Mouse (Mus musculus) forebrain, embryonic 13.5 days (tissue): Measurements from ENCODE around the gene Dagla. TPM values are rescaled to one million over a fixed set of nuclear protein-coding genes. Genes with fewer than 3 reads are reported as not detected.

Experiments used
- ATAC-seq: fragments of 200-750 bp; cut with Nextera tagmentation; 2 replicates; pipeline ENCODE4 v1.8.0; 2017
- H3K27ac ChIP-seq: fragments of 300-500 bp; sonication (generic); 2 replicates; pipeline ENCODE4 v1.5.1; 2015; ENCODE audit warnings: inconsistent platforms, mild to moderate bottlenecking, moderate library complexity
- H3K27me3 ChIP-seq: fragments of 300-500 bp; sonication (generic); 2 replicates; pipeline ENCODE4 v1.6.1; 2015; ENCODE audit warnings: mild to moderate bottlenecking, inconsistent platforms
- H3K36me3 ChIP-seq: fragments of 300-500 bp; sonication (generic); 2 replicates; pipeline ENCODE4 v1.6.1; 2015; ENCODE audit warnings: mild to moderate bottlenecking, inconsistent platforms; ENCODE audit not compliant: poor library complexity, severe bottlenecking
- H3K4me1 ChIP-seq: fragments of 300-500 bp; sonication (generic); 2 replicates; pipeline ENCODE4 v1.6.1; 2015; ENCODE audit warnings: inconsistent platforms
- H3K4me2 ChIP-seq: fragments of 300-500 bp; sonication (generic); 2 replicates; pipeline ENCODE4 v1.6.1; 2015; ENCODE audit warnings: inconsistent platforms, mild to moderate bottlenecking, moderate library complexity
- H3K4me3 ChIP-seq: fragments of 300-500 bp; sonication (generic); 2 replicates; pipeline ENCODE4 v1.5.1; 2015; ENCODE audit warnings: mild to moderate bottlenecking, inconsistent platforms
- H3K9ac ChIP-seq: fragments of 300-500 bp; sonication (generic); 2 replicates; pipeline ENCODE4 v1.6.1; 2015; ENCODE audit warnings: mild to moderate bottlenecking, inconsistent platforms
- H3K9me3 ChIP-seq: fragments of 300-500 bp; sonication (generic); replicated peaks from 2 replicates; pipeline ENCODE4 v1.6.1; 2016; ENCODE audit warnings: inconsistent platforms
- WGBS: fragments of 180-500 bp; shearing (Covaris S2); methylation state at CpG from one replicate; pipeline ENCODE4 v1.1.7; 2015; 5-methylcytosine and 5-hydroxymethylcytosine counted together
- polyA plus RNA-seq: library from polyadenylated mRNA; unstranded; fragments of >200 nt; fragmentation: Nextera tagmentation; extraction: Ambion mirVana; gene quantifications from 2 replicates; pipeline ENCODE4 v1.2.1, GENCODE M21; 2015

Gene Dagla
- polyA plus RNA-seq, 1 experiment from 2014 or later: 3.2 TPM

DNA sequence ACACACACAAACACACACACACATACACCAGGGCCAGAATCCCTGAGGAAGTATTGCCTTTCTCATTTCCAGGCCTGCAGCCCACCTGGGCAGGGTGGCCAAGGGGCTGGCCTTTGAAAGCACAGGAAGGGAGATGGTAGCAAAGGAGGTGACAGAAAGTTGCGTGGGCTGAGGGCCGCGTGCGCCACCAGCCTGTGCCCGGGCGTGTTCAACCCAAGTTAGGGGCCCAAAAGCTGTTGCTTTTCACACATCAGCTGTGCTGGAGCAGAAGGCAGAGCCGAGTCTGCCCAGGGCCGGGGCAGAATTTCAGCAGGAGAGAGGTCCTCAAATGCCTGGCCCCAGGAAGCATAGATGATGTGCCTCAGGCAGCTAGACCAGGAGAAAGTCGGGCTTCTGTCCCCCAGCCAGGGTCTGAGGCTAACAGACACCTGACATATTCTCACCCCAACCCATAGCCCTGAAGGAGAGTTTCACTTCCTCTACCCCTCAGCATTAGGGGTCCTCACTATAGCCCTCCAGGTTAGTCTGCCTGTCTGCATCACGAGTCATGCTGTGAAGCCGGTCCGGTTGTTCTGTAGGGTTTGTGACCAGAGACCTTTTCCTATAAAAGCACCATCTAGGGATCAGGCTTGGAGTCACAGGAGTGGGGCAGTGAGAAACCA, 28.1 kb downstream of the Dagla start:
- no peak overlapping the region for H3K4me2 ChIP-seq
- no peaks in the 10 kb centered on the region for H3K9me3 ChIP-seq
- H3K36me3 ChIP-seq: no peaks in the 10 kb centered on the region
- H3K27ac ChIP-seq: peak overlapping the region; percentile 83
- no peak for ATAC-seq
- H3K4me1 ChIP-seq: peaks cover 58% of the 10 kb centered on the region
- WGBS: 68% methylated on average over 12 of the region's 12 CpGs
- peaks cover 15% of the 10 kb centered on the region for H3K27me3 ChIP-seq
- H3K4me3 ChIP-seq: no peak overlapping the region
- peak overlapping the region; percentile 8; the same call in 1 of the 2 replicates for H3K9ac ChIP-seq

DNA sequence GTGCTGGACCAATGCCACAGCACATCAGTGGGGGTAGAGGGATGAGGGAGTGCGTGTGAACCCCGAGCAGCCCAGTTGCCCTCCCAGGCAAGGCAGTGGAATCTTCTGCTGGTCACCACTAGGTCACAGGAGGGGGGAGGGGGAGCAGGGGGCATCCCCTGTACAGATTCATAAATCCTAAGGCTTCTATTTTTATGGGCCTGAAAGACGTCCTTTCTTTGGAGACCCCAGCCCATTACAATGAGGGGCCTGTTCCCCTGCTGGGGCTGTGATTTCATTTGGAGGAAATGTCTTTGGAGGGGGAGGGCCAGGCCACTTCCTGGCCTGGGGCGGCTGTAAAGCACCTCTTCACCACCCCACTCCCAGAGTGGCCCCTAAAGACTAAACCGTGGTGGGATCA, 30.6 kb downstream of the Dagla start:
- no peaks in the 10 kb centered on the region for H3K9me3 ChIP-seq
- no peaks in the 10 kb centered on the region for H3K36me3 ChIP-seq
- H3K9ac ChIP-seq: no peak overlapping the region
- H3K4me2 ChIP-seq: no peak overlapping the region
- no peak for ATAC-seq
- peaks cover 15% of the 10 kb centered on the region for H3K27me3 ChIP-seq
- 26% methylated on average over 4 of the region's 5 CpGs for WGBS
- H3K4me3 ChIP-seq: no peak overlapping the region
- H3K4me1 ChIP-seq: peaks cover 58% of the 10 kb centered on the region
- H3K27ac ChIP-seq: no peak overlapping the region

DNA sequence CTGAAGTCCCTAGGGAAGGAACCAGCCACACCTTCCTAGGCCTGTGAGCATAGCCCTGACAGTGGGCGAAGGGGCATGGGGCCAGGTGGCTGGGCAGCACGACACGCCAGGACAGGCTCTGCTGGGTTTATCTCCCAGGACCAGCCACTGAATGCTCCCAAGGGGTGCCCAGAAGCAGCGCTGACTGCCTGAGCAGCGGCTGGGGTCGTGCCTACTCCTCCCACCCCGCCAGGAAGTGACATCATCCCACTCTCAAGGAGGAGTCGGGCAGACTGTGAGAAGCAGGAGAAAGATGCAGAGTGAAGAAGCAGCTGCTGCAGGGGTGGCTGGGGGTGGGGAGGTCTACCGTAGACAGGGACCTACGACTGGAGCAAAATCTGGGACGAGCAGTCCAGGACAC, 31.9 kb downstream of the Dagla start:
- ATAC-seq: peak; percentile 60

DNA sequence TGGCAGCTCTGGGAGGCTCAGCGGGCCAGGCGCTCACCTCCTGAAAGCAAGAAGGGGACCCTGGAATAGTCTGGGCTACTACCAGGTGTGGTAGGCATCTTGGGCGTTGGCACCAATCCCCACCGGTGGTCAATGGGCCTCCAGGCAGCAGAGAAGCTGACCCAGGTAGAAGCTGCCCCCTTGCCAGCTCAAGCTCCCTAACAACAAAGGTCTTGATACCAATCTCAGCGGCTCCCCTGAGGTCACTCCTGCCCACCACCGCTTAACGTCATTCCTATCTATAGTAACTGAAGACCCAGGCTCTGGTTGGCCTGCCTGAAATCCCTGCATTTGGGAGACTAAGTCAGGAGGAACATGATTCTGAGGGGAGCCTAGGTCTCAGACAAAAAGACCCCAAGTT, 33.1 kb downstream of the Dagla start:
- H3K9me3 ChIP-seq: no peaks in the 10 kb centered on the region
- H3K27ac ChIP-seq: no peak overlapping the region
- no peak for ATAC-seq
- 89% methylated on average over 7 of the region's 7 CpGs for WGBS
- no peak overlapping the region for H3K9ac ChIP-seq
- peaks cover 8% of the 10 kb centered on the region for H3K27me3 ChIP-seq
- no peak overlapping the region for H3K4me3 ChIP-seq
- H3K4me1 ChIP-seq: peaks cover 40% of the 10 kb centered on the region
- H3K4me2 ChIP-seq: no peak overlapping the region
- H3K36me3 ChIP-seq: no peaks in the 10 kb centered on the region

More for the DNA sequence above, 31.9 kb downstream of the Dagla start:
- Histone ChIP-seq H3K4me1 (peaks cover 45% of the 10 kb centered on the region), H3K36me3 (no peaks in the 10 kb centered on the region), H3K9me3 (no peaks in the 10 kb centered on the region), H3K4me2 (peak overlapping the region; percentile 34), H3K4me3 (no peak overlapping the region), H3K27me3 (peaks cover 8% of the 10 kb centered on the region), H3K27ac (peak overlapping the region; percentile 6; the same call in 1 of the 2 replicates), H3K9ac (peak overlapping the region; percentile 52)
- WGBS: 25% methylated on average over 11 of the region's 11 CpGs

DNA sequence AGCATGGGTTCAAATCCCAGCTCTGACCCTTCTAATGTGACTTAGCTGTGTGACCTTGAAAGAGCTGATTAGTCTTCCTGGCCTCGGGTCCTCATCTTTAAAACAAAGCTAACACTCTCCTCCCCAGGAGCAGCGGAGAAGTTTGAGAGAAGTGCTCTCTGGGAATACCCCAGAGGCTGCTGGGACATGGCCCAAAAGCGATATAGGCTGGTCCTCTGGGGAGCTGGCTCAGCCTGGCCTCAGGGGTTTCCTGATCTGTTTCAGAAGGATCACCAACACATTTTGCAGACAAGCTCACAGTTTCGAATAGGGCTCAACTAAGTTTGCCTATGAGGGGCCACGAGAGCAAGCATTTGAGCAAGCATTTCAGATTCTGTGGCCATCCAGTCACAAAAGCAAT, 34.3 kb downstream of the Dagla start:
- no peak for ATAC-seq
- no peaks in the 10 kb centered on the region for H3K9me3 ChIP-seq
- no peaks in the 10 kb centered on the region; the same call in 1 of the 2 replicates for H3K27me3 ChIP-seq

DNA sequence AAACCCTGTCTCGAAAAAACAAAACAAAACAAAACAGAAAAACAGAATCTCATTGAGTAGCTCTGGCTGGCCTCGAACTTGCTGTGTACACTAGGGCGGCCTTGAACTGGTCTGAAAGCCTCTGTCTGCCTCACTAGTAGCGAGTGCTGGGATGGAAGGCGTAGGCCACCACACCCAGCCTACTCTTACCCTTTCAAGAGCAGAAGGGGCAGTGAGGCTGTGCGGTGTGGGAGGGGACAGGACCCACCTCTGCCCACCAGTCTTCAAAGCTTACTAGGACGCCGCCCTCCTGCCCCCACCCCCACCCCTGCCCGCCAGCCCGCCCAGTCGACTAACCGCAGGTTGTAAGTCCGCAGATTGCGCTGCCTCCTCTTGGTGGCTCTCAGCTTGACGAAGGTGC, 35.8 kb downstream of the Dagla start:
- ATAC-seq: no peak
- Histone ChIP-seq H3K9ac (no peak overlapping the region), H3K4me2 (no peak overlapping the region), H3K4me1 (peaks cover 27% of the 10 kb centered on the region), H3K27me3 (no peaks in the 10 kb centered on the region; the same call in 1 of the 2 replicates), H3K27ac (no peak overlapping the region), H3K9me3 (no peaks in the 10 kb centered on the region), H3K4me3 (no peak overlapping the region), H3K36me3 (no peaks in the 10 kb centered on the region)
- 90% methylated on average over 15 of the region's 15 CpGs for WGBS

More for the DNA sequence above, 34.3 kb downstream of the Dagla start:
- Histone ChIP-seq H3K36me3 (no peaks in the 10 kb centered on the region), H3K4me2 (no peak overlapping the region), H3K9ac (no peak overlapping the region), H3K4me1 (peaks cover 33% of the 10 kb centered on the region), H3K27ac (no peak overlapping the region), H3K4me3 (no peak overlapping the region)
- 79% methylated on average over 5 of the region's 5 CpGs for WGBS

DNA sequence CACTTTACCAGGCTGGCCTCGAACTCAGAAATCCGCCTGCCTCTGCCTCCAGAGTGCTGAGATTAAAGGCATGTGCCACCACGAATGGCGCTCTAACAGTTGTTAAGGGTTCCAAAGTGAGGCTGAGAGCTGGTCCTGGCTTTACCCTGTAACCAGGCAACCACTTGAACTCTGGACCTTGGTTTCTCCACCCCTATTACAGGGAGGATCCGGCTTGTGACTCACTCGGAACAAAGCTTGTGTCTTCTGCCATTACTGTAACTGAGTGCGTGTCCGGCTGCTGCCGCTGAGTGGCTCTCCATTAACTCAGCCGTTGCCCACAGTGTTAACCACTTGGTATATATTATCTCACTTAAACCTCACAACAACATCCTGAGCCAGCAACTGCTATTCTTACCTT, 36.7 kb downstream of the Dagla start:
- ATAC-seq: no peak
- Histone ChIP-seq H3K9me3 (no peaks in the 10 kb centered on the region), H3K4me3 (no peak overlapping the region), H3K4me2 (no peak overlapping the region), H3K27me3 (no peaks in the 10 kb centered on the region; the same call in 1 of the 2 replicates), H3K36me3 (peaks cover 3% of the 10 kb centered on the region; the same call in 1 of the 2 replicates), H3K9ac (no peak overlapping the region), H3K4me1 (peaks cover 18% of the 10 kb centered on the region), H3K27ac (no peak overlapping the region)
- 90% methylated on average over 10 of the region's 10 CpGs for WGBS

DNA sequence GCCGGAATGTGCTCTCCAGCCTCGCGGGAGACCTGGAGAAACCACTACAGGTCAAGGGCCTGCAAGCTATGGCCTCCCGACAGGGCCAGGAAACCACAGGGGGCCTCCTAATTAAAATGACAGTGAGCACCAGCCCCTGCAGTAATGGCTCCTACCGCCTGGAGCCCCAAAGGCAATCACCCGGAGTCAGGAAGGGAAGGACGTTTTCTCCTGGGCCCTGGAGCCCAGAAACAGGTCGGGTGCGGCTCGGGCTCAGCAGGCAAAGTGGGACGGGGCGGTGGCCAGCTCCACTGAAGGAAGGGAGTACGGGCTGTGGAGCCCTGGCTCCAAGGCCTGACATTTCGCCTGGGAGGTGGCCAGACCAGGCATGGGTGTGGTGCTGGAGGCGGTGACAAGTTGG, 37.6 kb downstream of the Dagla start:
- Histone ChIP-seq H3K36me3 (peaks cover 9% of the 10 kb centered on the region; the same call in 1 of the 2 replicates), H3K4me3 (no peak overlapping the region), H3K4me1 (peaks cover 12% of the 10 kb centered on the region), H3K27me3 (no peaks in the 10 kb centered on the region; the same call in 1 of the 2 replicates), H3K27ac (no peak overlapping the region), H3K9me3 (no peaks in the 10 kb centered on the region), H3K4me2 (no peak overlapping the region; the same call in 1 of the 2 replicates), H3K9ac (no peak overlapping the region)
- peak; percentile 31; the same call in 1 of the 2 replicates for ATAC-seq
- 16% methylated on average over 15 of the region's 15 CpGs for WGBS

DNA sequence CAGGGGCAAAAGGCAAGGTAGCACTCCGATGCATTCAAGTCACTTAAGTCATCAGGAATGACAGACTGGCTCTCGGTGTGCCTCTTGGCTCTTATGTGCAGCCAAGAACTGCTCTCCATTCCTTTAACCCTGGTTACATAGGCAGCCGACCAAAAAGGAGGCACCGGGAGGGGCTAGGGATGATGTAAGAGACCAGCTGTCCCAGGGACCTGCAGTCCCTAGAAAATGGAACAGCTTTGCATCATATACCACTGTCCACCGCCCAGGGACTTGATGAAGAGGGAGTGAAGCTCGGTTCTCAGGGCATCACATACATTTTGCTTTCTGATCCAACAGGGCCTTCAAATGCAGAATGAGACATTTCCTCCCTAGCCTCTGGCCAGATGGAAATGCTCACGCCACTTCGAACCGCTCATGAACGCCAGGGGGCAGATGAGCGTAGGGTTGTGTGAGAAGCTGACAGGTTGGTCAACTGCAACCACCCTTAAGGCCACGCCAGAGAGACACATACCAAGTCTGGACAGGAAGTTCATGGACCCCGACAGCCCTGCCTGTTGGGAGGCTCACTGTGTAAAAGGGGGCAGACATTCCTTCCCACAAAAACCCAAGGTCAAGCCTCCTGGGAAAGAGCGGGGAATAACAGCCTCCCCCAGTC, 38.4 kb downstream of the Dagla start:
- Histone ChIP-seq H3K4me1 (peaks cover 12% of the 10 kb centered on the region), H3K4me2 (no peak overlapping the region), H3K4me3 (no peak overlapping the region), H3K27ac (no peak overlapping the region), H3K27me3 (no peaks in the 10 kb centered on the region; the same call in 1 of the 2 replicates), H3K36me3 (peaks cover 9% of the 10 kb centered on the region; the same call in 1 of the 2 replicates), H3K9me3 (no peaks in the 10 kb centered on the region), H3K9ac (peak overlapping the region; percentile 50; the same call in 1 of the 2 replicates)
- ATAC-seq: peak; percentile 48; the same call in 1 of the 2 replicates
- 27% methylated on average over 14 of the region's 14 CpGs for WGBS

DNA sequence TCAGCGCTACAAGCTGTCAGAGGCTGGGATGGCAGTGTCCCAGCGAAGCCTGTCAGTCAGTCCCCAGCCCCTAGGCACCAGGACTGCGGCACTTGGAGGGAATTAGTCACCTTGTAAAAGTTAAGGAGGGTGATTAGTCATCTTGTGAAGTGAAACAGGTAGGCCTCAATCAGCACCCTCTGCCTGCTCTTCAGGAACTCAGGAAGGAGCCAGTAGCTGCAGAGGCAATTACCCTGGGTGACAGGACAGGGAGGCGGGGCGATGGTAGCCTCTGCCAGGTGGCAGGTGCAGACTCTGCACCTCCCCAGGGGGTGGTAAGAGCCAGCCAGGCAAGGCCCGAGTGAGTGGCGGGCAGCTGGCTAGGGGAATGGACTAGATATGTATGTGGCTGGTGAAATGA, 43.3 kb downstream of the Dagla start:
- WGBS: 78% methylated on average over 7 of the region's 7 CpGs
- Histone ChIP-seq H3K4me2 (no peak overlapping the region), H3K27me3 (no peaks in the 10 kb centered on the region), H3K9me3 (no peaks in the 10 kb centered on the region), H3K4me3 (no peak overlapping the region), H3K27ac (no peak overlapping the region), H3K36me3 (peaks cover 9% of the 10 kb centered on the region; the same call in 1 of the 2 replicates), H3K4me1 (peaks cover 3% of the 10 kb centered on the region; the same call in 1 of the 2 replicates), H3K9ac (0 out of 2 replicates have a peak overlapping the region, but pooled peaks have one; percentile 12)
- no peak for ATAC-seq

DNA sequence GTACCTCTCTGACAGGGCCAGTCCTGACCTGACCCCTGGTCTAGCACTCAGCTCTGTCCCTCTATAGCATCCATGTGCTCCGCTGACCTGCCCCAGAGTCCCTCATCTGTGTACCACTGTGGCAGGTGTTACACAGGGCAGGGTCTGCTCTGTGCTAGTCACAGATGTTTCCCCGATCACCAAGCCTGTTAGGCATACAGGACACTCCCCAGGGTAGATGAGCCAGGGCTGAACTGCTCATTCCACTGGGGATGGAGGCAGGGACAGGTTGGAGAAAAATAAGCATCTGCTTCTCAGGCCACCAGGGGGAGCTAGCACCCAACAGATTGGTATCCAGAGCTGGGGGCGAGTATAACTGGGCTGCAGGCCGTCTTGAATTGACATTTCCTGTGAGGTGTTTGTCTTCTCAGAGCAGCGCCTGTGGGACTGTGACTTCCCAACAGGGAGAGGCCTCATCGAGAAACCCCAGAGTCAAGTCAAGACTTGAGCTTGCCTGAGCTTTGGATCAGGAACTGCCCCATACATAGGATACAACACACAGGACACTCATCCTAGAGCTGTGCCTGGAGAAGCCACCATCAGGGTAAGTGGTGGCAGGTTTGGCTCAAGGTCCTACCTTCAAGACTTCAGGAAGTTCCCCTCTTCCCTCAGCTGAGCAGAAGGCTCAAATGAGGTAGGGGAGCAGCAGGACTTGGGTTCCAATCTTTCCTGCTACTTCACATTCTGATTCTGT, 46.2 kb downstream of the Dagla start:
- Histone ChIP-seq H3K4me3 (no peak overlapping the region), H3K27ac (no peak overlapping the region), H3K9me3 (no peaks in the 10 kb centered on the region), H3K9ac (no peak overlapping the region), H3K4me2 (no peak overlapping the region), H3K36me3 (peaks cover 9% of the 10 kb centered on the region; the same call in 1 of the 2 replicates), H3K27me3 (no peaks in the 10 kb centered on the region), H3K4me1 (no peaks in the 10 kb centered on the region)
- 23% methylated on average over 6 of the region's 6 CpGs for WGBS
- peak; percentile 83 for ATAC-seq

DNA sequence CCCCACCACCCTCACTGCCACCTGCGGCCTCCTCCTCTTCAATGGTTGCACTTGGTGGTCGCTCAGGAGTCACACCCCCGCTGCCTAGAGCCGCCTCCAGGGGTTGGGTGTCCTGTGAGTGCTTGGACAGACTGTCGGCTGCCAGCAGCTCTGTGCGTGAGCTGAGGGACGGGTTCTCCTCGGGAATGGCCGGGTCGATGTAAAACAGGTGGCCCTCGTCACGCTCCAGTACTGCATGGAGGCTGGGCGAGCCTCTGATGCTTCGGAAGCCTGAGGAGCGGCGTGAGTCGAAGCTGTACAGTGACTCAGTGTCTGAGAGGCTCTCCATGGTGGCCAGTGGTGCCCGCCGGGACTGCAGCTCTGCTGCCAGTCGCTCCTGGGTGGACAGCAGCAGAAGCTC, 56.5 kb downstream of the Dagla start:
- H3K4me1 ChIP-seq: no peaks in the 10 kb centered on the region
- no peak overlapping the region for H3K9ac ChIP-seq
- no peaks in the 10 kb centered on the region for H3K36me3 ChIP-seq
- no peak overlapping the region for H3K27ac ChIP-seq
- H3K27me3 ChIP-seq: no peaks in the 10 kb centered on the region
- H3K4me3 ChIP-seq: no peak overlapping the region
- no peak for ATAC-seq
- no peaks in the 10 kb centered on the region for H3K9me3 ChIP-seq
- 66% methylated on average over 20 of the region's 20 CpGs for WGBS
- no peak overlapping the region for H3K4me2 ChIP-seq
